Mouse (Mus musculus) G1E (cell line): ENCODE data around the gene Osbpl10. TPM values are rescaled to one million over a fixed set of nuclear protein-coding genes. Genes with fewer than 3 reads are reported as not detected.

Source experiments
- ATAC-seq: 2 replicates; pipeline ENCODE4 v1.8.0; 2016; ENCODE audit warnings: mild to moderate bottlenecking; ENCODE audit not compliant: insufficient number of reproducible peaks, poor library complexity, low FRiP score, severe bottlenecking; ENCODE audit errors: extremely low read depth
- DNase-seq: peaks from one replicate; pipeline ENCODE4 v3.0.0; 2012; ENCODE audit warnings: low spot score
- H3K27me3 ChIP-seq: 2 replicates; pipeline ENCODE4 v1.6.1; 2012; ENCODE audit warnings: mild to moderate bottlenecking, low read length, inconsistent platforms; ENCODE audit not compliant: insufficient read depth
- H3K36me3 ChIP-seq: replicated peaks from 2 replicates; pipeline ENCODE3; 2012; ENCODE audit warnings: mild to moderate bottlenecking, inconsistent platforms
- H3K4me1 ChIP-seq: 2 replicates; pipeline ENCODE4 v1.6.1; 2012; ENCODE audit warnings: low read depth, low read length, inconsistent platforms, mixed read lengths; ENCODE audit not compliant: insufficient read depth
- H3K4me3 ChIP-seq: 2 replicates; pipeline ENCODE4 v1.5.1; 2012; ENCODE audit warnings: low read depth, mild to moderate bottlenecking, inconsistent platforms, low read length, moderate library complexity, mixed read lengths
- H3K9me3 ChIP-seq: replicated peaks from 2 replicates; pipeline ENCODE4 v1.6.1; 2012; ENCODE audit warnings: inconsistent platforms
- CTCF ChIP-seq: IDR thresholded peaks from 2 replicates; pipeline ENCODE4 v1.5.1; 2012; ENCODE audit warnings: low read depth, low read length, inconsistent platforms, mixed read lengths
- GATA1 ChIP-seq: IDR thresholded peaks from 2 replicates; pipeline ENCODE4 v1.6.1; 2012; ENCODE audit warnings: borderline replicate concordance, low read length, inconsistent platforms, mixed read lengths
- GATA2 ChIP-seq: IDR thresholded peaks from 2 replicates; pipeline ENCODE4 v1.6.1; 2012; ENCODE audit warnings: low read depth, low read length, inconsistent platforms, borderline replicate concordance
- POLR2AphosphoS5 ChIP-seq: IDR thresholded peaks from 2 replicates; pipeline ENCODE4 v1.6.1; 2012; ENCODE audit warnings: low read depth, low read length, inconsistent platforms; ENCODE audit not compliant: insufficient replicate concordance
- TAL1 ChIP-seq: conservative IDR thresholded peaks from 2 replicates; pipeline ENCODE4 v1.6.1; 2012; ENCODE audit warnings: low read depth, low read length, inconsistent platforms, mixed read lengths
- polyA plus RNA-seq: library from polyadenylated mRNA; stranded (reverse); fragments of >175 nt; gene quantifications from 2 replicates; pipeline ENCODE4 v1.2.3, GENCODE M21; 2012
- total RNA-seq, 2 experiments: library from RNA; stranded (forward) in 1 of 2; stranded (reverse) in 1 of 2; fragments of 200-1000 nt in 1 of 2; fragments of >200 nt in 1 of 2; fragmentation: Nextera tagmentation in 1 of 2; gene quantifications; 2 replicates each; pipeline ENCODE4 v1.2.3; 2014 to 2017

Osbpl10 gene
- total and polyA plus RNA-seq, 3 experiments = 0.05 TPM; not detected in 2

DNA sequence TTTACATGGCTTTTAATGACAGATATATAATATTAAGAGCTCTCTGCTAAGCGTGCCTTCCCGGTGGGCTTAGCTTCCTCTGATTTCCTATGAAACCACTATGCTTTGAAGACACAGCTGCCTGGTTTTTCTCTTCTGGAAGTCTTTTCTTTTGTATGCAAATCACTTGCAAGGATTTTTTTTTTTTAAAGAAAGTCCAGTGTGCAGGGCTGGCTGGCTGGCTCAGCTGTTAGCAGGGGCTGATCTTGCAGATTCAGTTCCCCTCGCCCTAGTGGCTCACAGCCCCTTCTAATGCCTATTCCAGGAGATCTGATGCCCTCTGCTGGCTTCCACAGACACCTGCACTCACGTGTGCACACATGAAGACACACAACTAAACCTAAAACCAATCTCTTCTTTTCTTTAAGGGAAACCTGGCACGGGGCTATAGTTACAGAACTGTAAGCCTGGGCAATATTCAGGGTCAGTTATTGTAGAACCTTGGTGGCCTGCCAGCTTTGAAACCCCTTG is 235.4 kb downstream of the Osbpl10 start:
- Histone ChIP-seq H3K4me3 (no peak overlapping the region), H3K36me3 (no peaks in the 10 kb centered on the region), H3K27me3 (no peaks in the 10 kb centered on the region), H3K9me3 (peaks cover 42% of the 10 kb centered on the region), H3K4me1 (no peaks in the 10 kb centered on the region)
- ATAC-seq (no peak), DNase-seq (no peak)
- TF ChIP-seq CTCF (no peak), TAL1 (no peak), POLR2AphosphoS5 (no peak), GATA1 (no peak), GATA2 (no peak)

DNA sequence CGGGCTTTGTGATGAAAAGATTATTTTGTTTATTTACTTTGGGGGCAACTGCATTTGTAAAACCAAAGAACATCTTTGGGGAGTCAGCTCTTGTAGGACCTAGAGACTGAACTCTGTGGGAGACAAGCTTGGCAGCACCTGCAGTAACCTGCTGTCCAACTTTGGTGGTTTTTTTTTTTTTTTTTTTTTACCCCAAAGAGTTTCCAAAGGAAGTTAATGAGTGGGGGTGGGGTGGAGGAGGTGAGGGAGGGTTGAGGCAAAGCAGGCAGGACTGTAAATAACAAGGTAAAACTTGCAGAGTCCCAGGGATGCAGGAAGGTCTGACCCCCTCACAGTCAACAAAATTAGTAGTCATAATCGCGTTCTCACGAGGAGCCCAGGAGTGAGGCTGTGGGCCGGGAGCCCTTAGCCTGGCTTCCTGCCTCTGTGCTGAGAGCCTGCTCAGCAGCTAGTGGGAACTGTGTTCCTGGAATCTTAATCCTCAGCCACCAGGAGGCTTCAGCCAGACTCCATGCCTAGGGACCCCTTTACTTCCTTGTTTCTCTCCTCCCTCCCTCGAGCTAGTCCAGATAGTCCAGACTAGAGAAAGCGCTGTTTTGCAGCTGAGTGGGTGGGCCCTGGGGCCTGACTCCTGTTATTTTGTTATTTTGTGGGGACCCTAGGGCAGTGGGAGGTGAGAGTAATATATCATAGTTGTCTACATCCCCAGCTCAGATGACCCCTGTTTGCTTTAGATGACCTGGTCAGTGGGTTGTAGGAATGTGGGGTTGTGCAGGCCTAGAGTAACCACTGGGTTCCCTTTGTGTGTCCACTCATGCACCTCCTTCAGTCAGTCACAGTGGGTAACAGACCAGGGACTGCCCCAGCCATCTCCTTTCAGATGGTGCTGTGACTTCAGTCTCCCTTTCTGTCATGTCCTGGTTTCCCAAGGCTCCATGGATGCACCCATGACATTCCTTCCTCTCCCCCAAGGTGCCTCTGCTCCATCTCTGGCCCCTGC is 236.5 kb downstream of the Osbpl10 start:
- Histone ChIP-seq H3K4me1 (no peaks in the 10 kb centered on the region), H3K27me3 (no peaks in the 10 kb centered on the region), H3K9me3 (peaks cover 38% of the 10 kb centered on the region), H3K4me3 (no peak overlapping the region), H3K36me3 (no peaks in the 10 kb centered on the region)
- ATAC-seq (no peak), DNase-seq (no peak)
- TF ChIP-seq GATA1 (no peak), TAL1 (no peak), GATA2 (no peak), POLR2AphosphoS5 (no peak), CTCF (no peak)

DNA sequence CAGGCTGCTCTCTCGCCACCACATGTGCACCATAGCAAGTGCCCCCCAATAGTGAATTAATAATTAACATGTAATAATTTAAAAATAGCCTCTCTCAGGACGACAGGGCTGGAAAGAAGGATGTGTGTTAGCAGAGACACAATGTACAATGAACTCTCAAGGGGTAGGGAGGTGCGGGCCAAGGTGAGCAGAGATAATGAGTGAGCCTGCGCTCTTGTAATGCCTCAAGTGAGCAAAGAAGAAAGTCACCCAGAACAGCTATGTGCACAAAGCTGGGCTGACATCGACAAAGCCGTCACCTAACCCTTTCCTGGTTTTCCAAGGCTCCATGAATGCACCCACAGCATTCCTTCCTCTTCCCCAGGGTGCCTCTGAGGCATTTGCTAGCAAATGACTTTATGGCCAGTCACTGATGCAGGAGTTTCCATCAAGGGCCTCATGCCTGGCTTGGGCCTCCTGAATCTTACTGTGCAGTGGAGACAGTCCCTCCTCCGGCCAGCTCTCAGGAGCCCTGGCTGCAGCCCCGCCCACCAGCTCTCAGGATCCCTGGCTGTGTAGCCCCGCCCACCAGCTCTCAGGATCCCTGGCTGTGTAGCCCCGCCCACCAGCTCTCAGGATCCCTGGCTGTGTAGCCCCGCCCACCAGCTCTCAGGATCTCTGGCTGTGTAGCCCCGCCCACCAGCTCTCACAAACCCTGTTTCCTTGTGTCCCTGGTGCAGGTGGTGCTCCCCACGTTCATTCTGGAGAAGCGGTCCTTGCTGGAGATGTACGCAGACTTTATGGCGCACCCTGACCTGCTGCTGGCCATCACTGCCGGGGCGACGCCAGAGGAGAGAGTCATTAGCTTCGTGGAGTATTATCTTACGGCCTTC is 237.7 kb downstream of the Osbpl10 start:
- DNase-seq (no peak), ATAC-seq (no peak)
- Histone ChIP-seq H3K36me3 (no peaks in the 10 kb centered on the region), H3K9me3 (peaks cover 35% of the 10 kb centered on the region), H3K4me3 (no peak overlapping the region; the same call in 1 of the 2 replicates), H3K4me1 (no peaks in the 10 kb centered on the region), H3K27me3 (no peaks in the 10 kb centered on the region)
- no peak for TF ChIP-seq TAL1
- TF ChIP-seq GATA1 = no peak
- no peak for TF ChIP-seq CTCF
- TF ChIP-seq GATA2 = no peak
- TF ChIP-seq POLR2AphosphoS5 = no peak

DNA sequence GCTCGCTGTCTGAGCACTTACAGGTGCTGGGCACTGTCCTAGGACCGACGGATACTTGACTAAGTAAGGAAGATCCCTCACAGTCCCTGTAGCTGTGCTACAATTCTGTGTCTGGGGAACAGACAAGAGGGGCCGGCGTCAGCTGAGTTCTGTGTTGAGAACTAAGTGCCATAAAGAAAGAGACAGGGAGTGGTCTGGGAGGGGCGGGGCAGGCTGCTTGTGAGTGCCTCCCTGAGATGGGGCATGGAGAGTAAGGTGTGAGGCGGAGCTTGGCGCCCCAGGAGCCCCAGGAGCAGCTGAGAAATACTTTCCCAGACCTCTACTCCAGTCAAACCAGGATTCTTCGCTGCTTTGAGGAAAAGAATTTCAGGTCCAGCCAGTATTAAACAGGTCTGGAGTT is 239.6 kb downstream of the Osbpl10 start:
- Histone ChIP-seq H3K36me3 (no peaks in the 10 kb centered on the region), H3K4me3 (no peak overlapping the region), H3K9me3 (peaks cover 37% of the 10 kb centered on the region), H3K4me1 (no peaks in the 10 kb centered on the region), H3K27me3 (no peaks in the 10 kb centered on the region)
- TF ChIP-seq GATA1 (no peak), TAL1 (no peak), GATA2 (no peak), CTCF (no peak), POLR2AphosphoS5 (no peak)
- no peak for ATAC-seq
- no peak for DNase-seq

DNA sequence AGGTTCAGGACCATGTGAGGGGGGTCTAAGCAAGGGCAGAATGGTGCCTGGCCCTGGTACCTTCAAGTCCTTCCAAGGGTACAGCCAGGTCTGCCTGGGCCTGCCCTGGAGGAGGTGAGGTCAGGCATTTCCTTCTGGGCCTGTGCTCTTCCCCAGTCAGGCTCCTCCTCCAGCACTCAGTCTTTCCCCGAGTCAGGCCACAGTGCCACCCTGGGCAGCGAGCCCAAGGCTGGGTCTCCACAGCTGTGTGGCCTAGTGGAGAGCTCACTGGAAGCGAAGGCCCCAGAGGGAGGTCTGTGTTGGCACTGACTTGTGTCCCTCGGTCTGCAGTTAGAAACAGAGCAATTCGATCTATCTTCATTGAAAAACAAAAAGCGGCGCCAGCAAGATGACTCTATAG is 242.1 kb downstream of the Osbpl10 start:
- no peaks in the 10 kb centered on the region for H3K27me3 ChIP-seq
- no peak for ATAC-seq
- no peaks in the 10 kb centered on the region for H3K4me1 ChIP-seq
- no peaks in the 10 kb centered on the region for H3K36me3 ChIP-seq
- H3K4me3 ChIP-seq = no peak overlapping the region
- TF ChIP-seq CTCF (no peak), POLR2AphosphoS5 (no peak), GATA1 (no peak), TAL1 (no peak), GATA2 (no peak)
- H3K9me3 ChIP-seq = peaks cover 32% of the 10 kb centered on the region
- no peak for DNase-seq

DNA sequence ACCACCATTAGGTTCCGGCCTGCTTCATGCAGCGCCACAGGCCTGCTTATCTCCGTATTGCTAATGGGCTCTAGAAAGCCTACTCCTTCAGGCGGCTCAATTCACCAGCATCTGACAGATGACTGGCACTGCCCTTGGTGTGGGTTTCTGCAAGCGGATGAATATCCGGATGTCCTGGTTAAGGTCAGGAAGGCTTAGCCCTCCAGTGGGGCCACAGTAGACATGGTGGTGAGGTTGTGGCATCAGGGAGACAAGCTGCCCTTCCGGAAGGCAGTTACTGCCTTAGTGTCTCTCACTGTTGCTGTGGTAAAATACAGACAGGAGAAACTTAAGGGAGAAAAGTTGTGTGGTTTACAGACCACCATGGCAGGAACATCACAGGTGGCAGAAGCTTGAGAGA is 242.9 kb downstream of the Osbpl10 start:
- ATAC-seq (no peak), DNase-seq (no peak)
- Histone ChIP-seq H3K27me3 (no peaks in the 10 kb centered on the region), H3K4me1 (no peaks in the 10 kb centered on the region), H3K4me3 (no peak overlapping the region), H3K9me3 (peaks cover 30% of the 10 kb centered on the region), H3K36me3 (no peaks in the 10 kb centered on the region)
- TF ChIP-seq TAL1 (no peak), CTCF (no peak), POLR2AphosphoS5 (no peak)
